Mouse (Mus musculus) stomach, postnatal 0 days (tissue): ENCODE results near the gene Olfr715b. TPM values are rescaled to one million over a fixed set of nuclear protein-coding genes. Genes with fewer than 3 reads are reported as not detected.
"Not testable (repeated sequence)": the region's sequence is repeated elsewhere in the genome, so short reads cannot be mapped to it uniquely, and the experiment has no call there.

Experiments
- ATAC-seq: fragments of 200-750 bp; cut with Nextera tagmentation; 2 replicates; pipeline ENCODE4 v1.8.0; 2017; ENCODE audit not compliant: low FRiP score, low TSS enrichment
- DNase-seq: peaks from one replicate; pipeline ENCODE4 v3.0.0-alpha.2; 2016; ENCODE audit warnings: low spot score
- H3K27ac ChIP-seq: fragments of 300-500 bp; sonication (generic); replicated peaks from 2 replicates; pipeline ENCODE4 v1.5.1; 2014; ENCODE audit warnings: mild to moderate bottlenecking, control low read depth
- H3K27me3 ChIP-seq: fragments of 300-500 bp; sonication (generic); 2 replicates; pipeline ENCODE4 v1.6.1; 2014; ENCODE audit warnings: low read length; ENCODE audit not compliant: control insufficient read depth, insufficient read depth
- H3K36me3 ChIP-seq: fragments of 300-500 bp; sonication (generic); 2 replicates; pipeline ENCODE4 v1.6.1; 2014; ENCODE audit warnings: low read length, mixed read lengths; ENCODE audit not compliant: control insufficient read depth, insufficient read depth
- H3K4me1 ChIP-seq: fragments of 300-500 bp; sonication (generic); replicated peaks from 2 replicates; pipeline ENCODE4 v1.6.1; 2014; ENCODE audit warnings: antibody characterized with exemption; ENCODE audit not compliant: control insufficient read depth, insufficient read depth
- H3K4me2 ChIP-seq: fragments of 300-500 bp; sonication (generic); replicated peaks from 2 replicates; pipeline ENCODE4 v1.6.1; 2014; ENCODE audit warnings: low read depth, mild to moderate bottlenecking, control low read depth, moderate library complexity
- H3K4me3 ChIP-seq: fragments of 300-500 bp; sonication (generic); 2 replicates; pipeline ENCODE4 v1.5.1; 2014; ENCODE audit warnings: low read depth, low read length, control low read depth
- H3K9ac ChIP-seq: fragments of 300-500 bp; sonication (generic); 2 replicates; pipeline ENCODE4 v1.6.1; 2014; ENCODE audit warnings: mild to moderate bottlenecking, low read length, control low read depth, mixed read lengths
- H3K9me3 ChIP-seq: fragments of 300-500 bp; sonication (generic); 2 replicates; pipeline ENCODE4 v1.6.1; 2016; ENCODE audit warnings: low read length; ENCODE audit not compliant: control insufficient read depth
- CTCF ChIP-seq: IDR thresholded peaks from 2 replicates; pipeline ENCODE4 v1.5.1; 2016; ENCODE audit warnings: antibody characterized with exemption, low read depth, mild to moderate bottlenecking, moderate library complexity
- EP300 ChIP-seq: optimal IDR thresholded peaks from 2 replicates; pipeline ENCODE3; 2016; ENCODE audit warnings: antibody characterized with exemption
- WGBS: fragments of 180-500 bp; shearing (Covaris S2); extraction: QIAGEN DNeasy Blood & Tissue Kit; methylation state at CpG from one replicate; pipeline ENCODE4 v1.1.7; 2014; 5-methylcytosine and 5-hydroxymethylcytosine counted together
- polyA plus RNA-seq: library from polyadenylated mRNA; unstranded; fragments of >200 nt; fragmentation: Nextera tagmentation; extraction: Ambion mirVana; gene quantifications from 2 replicates; pipeline ENCODE4 v1.2.1, GENCODE M21; 2015

Olfr715b gene
- not detected in 2 replicates for polyA plus RNA-seq

DNA sequence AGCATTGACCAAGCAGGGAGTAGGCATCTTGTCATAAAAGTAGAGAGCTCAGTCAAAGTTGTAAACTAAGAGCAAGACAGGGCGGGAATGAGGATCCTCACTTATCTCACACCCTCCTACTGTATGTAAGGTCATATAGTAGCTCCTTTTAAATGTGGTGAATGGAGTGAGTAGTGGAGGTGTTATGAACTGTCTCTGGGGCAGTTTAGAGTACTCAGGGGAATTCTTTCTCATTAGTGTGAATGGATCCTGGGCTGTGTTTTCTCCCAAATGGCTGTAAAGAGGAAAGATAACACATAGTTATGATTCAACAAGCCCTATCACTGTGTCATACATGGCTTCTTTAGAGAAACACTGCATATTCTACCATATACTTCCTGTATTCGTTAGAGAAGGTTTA, at the start of gene Olfr715b:
Gene Olfr715b, minus strand, starts transcription at position 101 of the 400 bp plus-strand sequence.
- H3K4me1 ChIP-seq, H3K4me2 ChIP-seq, H3K4me3 ChIP-seq, H3K9ac ChIP-seq, H3K27ac ChIP-seq, DNase-seq, H3K36me3 ChIP-seq, H3K9me3 ChIP-seq, ATAC-seq, H3K27me3 ChIP-seq: not testable (repeated sequence)
- WGBS: 75% methylated on average over 1 of the region's 2 CpGs

DNA sequence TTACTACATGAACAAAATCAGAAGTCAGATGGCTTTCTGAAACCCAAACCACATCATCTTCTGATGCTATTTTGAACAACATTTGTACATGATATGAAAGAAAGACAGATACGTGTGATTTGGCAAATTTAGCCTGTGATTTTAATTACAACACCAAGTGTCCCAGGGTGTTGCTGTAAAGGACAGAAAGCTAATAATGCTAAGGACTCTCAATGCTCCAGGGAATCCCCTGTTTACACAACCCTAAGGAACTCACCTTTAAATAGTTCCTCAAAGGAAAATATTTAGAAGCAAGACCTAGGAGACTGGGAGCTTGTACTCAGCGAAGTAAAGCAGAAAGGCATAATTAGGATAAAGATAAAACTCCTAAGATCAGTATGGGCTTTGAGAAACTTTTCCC, 27.9 kb upstream of the Olfr715b start, which contains the start of gene Olfr716:
Gene Olfr716, plus strand, starts transcription at position 301 of the 400 bp plus-strand sequence.
- not testable (repeated sequence) for H3K27me3 ChIP-seq, ATAC-seq, H3K36me3 ChIP-seq, H3K4me3 ChIP-seq, H3K27ac ChIP-seq, DNase-seq, H3K4me1 ChIP-seq, H3K9ac ChIP-seq, H3K4me2 ChIP-seq, H3K9me3 ChIP-seq
- 62% methylated on average over 2 of the region's 2 CpGs for WGBS

DNA sequence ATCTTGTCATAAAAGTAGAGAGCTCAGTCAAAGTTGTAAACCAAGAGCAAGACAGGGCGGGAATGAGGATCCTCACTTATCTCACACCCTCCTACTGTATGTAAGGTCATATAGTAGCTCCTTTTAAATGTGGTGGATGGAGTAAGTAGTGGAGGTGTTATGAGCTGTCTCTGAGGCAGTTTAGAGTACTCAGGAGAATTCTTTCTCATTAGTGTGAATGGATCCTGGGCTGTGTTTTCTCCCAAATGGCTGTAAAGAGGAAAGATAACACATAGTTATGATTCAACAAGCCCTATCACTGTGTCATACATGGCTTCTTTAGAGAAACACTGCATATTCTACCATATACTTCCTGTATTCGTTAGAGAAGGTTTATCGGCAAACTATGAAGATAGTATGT, 20.8 kb upstream of the Olfr715b start, which contains the start of gene Olfr715:
Gene Olfr715, minus strand, starts transcription at position 101 of the 400 bp plus-strand sequence.
- not testable (repeated sequence) for H3K4me1 ChIP-seq, H3K9me3 ChIP-seq, DNase-seq, H3K4me2 ChIP-seq, H3K36me3 ChIP-seq, ATAC-seq, H3K4me3 ChIP-seq, H3K27ac ChIP-seq, H3K27me3 ChIP-seq, H3K9ac ChIP-seq
- WGBS: 50% methylated on average over 1 of the region's 3 CpGs

DNA sequence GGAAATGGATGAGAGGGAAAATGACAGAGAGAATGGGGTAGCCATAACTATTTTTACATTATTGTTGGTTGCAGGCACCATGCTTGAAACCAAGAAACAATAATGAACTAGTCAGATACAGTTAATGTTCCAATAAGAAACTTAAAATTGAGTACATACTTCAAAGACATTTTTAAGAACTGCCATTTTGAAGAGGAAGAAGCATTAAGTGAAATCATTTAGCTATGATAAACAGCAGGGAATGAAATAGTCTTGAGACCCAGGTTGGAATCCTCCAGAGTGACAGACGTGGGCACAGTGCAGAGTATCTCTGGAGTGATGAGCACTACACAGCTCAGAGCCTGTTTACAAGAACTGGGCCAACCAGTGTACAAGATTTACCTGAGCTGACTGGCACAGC, 17.2 kb downstream of the Olfr715b start, which contains the start of gene Olfr17:
Gene Olfr17, plus strand, starts transcription at position 301 of the 400 bp plus-strand sequence.
- H3K27me3 ChIP-seq: no peaks in the 10 kb centered on the region
- ATAC-seq (no peak), DNase-seq (no peak)
- no peaks in the 10 kb centered on the region for H3K9me3 ChIP-seq
- no peaks in the 10 kb centered on the region for H3K36me3 ChIP-seq
- no peaks in the 10 kb centered on the region for H3K4me1 ChIP-seq
- TF ChIP-seq EP300: no peak
- no peak for TF ChIP-seq CTCF
- H3K9ac ChIP-seq: no peak within 1 kb of the TSS
- 24% methylated on average over 1 of the region's 1 CpGs for WGBS
- H3K4me3 ChIP-seq: no peak within 1 kb of the TSS
- no peak within 1 kb of the TSS for H3K27ac ChIP-seq
- no peak within 1 kb of the TSS for H3K4me2 ChIP-seq

DNA sequence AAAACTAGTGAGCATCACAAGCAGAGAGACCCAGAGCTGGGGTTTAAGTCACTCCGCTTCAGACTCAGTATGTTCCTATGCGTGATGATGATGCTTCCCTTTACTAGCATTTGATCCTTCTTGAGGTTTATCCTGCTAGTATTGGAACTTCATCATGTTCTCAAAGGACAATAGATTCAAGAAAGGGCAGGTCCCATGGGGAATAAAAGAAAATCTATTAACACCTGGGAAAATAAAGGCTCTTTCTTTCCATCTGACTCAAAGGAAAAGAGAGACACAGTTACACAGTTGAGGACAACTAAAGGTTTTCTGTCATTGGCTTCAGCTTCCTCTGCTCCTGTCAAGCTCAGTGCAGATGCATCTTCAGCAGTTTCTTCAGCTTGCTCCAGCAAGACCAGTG, 39.5 kb downstream of the Olfr715b start, which contains the start of gene Olfr714:
Gene Olfr714, plus strand, starts transcription at position 301 of the 400 bp plus-strand sequence.
- no peaks in the 10 kb centered on the region for H3K4me1 ChIP-seq
- no peak within 1 kb of the TSS for H3K27ac ChIP-seq
- H3K9me3 ChIP-seq: no peaks in the 10 kb centered on the region
- H3K4me3 ChIP-seq: no peak within 1 kb of the TSS
- TF ChIP-seq EP300 (no peak), CTCF (no peak)
- H3K4me2 ChIP-seq: no peak within 1 kb of the TSS
- no peaks in the 10 kb centered on the region for H3K27me3 ChIP-seq
- ATAC-seq (no peak), DNase-seq (no peak)
- WGBS: 89% methylated on average over 2 of the region's 2 CpGs
- no peaks in the 10 kb centered on the region for H3K36me3 ChIP-seq
- H3K9ac ChIP-seq: no peak within 1 kb of the TSS

Other genes with a start within 250 kb of the Olfr715b start
- not detected in 2 replicates for gene Olfr704, start 247.2 kb downstream of the Olfr715b start, polyA plus RNA-seq
- not detected in 2 replicates for gene Olfr705, start 233.5 kb downstream of the Olfr715b start, polyA plus RNA-seq
- gene Olfr706, start 222.2 kb downstream of the Olfr715b start, polyA plus RNA-seq: not detected in 2 replicates
- gene Olfr707, start 209.1 kb downstream of the Olfr715b start, polyA plus RNA-seq: not detected in 2 replicates
- gene Olfr1532-ps1, start 202.4 kb downstream of the Olfr715b start, polyA plus RNA-seq: not detected in 2 replicates
- gene Olfr709-ps1, start 178.2 kb downstream of the Olfr715b start, polyA plus RNA-seq: not detected in 2 replicates
- gene Olfr710, start 162.1 kb downstream of the Olfr715b start, polyA plus RNA-seq: 0.07 TPM in 1 of 2 replicates, not detected in the other
- gene Olfr6, start 146.4 kb downstream of the Olfr715b start, polyA plus RNA-seq: not detected in 2 replicates
- not detected in 2 replicates for gene Olfr711, start 134.9 kb downstream of the Olfr715b start, polyA plus RNA-seq
- not detected in 2 replicates for gene Olfr2, start 104.3 kb downstream of the Olfr715b start, polyA plus RNA-seq
- gene Olfr713, start 79.2 kb downstream of the Olfr715b start, polyA plus RNA-seq: not detected in 2 replicates
- gene Olfr714, start 39.4 kb downstream of the Olfr715b start, polyA plus RNA-seq: not detected in 2 replicates
- not detected in 2 replicates for gene Olfr17, start 17.1 kb downstream of the Olfr715b start, polyA plus RNA-seq
- 0.02 TPM in 1 of 2 replicates, not detected in the other for gene Olfr715, start 20.7 kb upstream of the Olfr715b start, polyA plus RNA-seq
- not detected in 2 replicates for gene Olfr716, start 28.0 kb upstream of the Olfr715b start, polyA plus RNA-seq
- gene Nlrp14, start 56.6 kb upstream of the Olfr715b start, polyA plus RNA-seq: not detected in 2 replicates
- gene Rbmxl2, start 99.1 kb upstream of the Olfr715b start, polyA plus RNA-seq: not detected in 2 replicates